Mouse (Mus musculus): ENCODE results near the gene Cyb5r3. TPM values are rescaled to one million over a fixed set of nuclear protein-coding genes. Genes with fewer than 3 reads are reported as not detected.

Gene Cyb5r3
- polyA plus RNA-seq, 1 experiment from 2014 or later = 122 TPM

DNA sequence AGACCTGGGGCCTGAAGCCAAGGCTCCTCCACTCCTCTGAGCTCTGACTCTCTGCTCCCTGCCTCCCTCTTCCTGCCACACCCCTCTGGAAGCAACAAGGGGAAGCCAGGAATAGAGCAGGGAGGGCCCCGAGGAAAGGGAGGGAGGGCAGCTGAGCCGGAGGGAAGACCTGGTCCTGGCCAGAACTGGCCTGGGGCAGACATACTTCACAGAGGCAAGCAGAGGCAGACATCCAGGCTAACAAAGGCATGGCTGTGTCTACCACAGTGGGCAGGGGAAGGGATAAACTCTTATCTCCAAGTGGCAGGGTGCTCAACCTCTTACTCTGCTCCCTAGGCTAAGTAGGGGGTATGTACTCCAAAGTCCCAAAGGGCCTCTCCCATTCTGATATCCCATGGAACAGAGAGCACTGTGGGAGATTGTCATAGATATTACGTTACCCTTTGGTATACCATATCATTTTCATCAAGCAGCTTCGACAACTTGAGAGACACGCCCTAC is 7.4 kb downstream of the Cyb5r3 start:
- 81% methylated on average over 5 of the region's 5 CpGs for WGBS
- no peaks in the 10 kb centered on the region for H3K9me3 ChIP-seq (ENCODE audit: control insufficient read depth, low read length)
- H3K36me3 ChIP-seq (ENCODE audit: control insufficient read depth, insufficient read depth, low read length) = peaks cover 18% of the 10 kb centered on the region
- no peak overlapping the region for H3K4me2 ChIP-seq (ENCODE audit: low read depth, low read length)
- no peaks in the 10 kb centered on the region for H3K27me3 ChIP-seq (ENCODE audit: control insufficient read depth, insufficient read depth, low read length)
- no peak overlapping the region for H3K9ac ChIP-seq (replicated peaks; ENCODE audit: low read depth, low read length)
- no peak overlapping the region for H3K27ac ChIP-seq (ENCODE audit: low read depth, low read length)
- no peaks in the 10 kb centered on the region; the same call in 1 of the 2 replicates for H3K4me1 ChIP-seq (ENCODE audit: control insufficient read depth, insufficient read depth, low read length)
- ATAC-seq (ENCODE audit: low read depth) = no peak
- no peak overlapping the region for H3K4me3 ChIP-seq (ENCODE audit: low read depth, low read length)

DNA sequence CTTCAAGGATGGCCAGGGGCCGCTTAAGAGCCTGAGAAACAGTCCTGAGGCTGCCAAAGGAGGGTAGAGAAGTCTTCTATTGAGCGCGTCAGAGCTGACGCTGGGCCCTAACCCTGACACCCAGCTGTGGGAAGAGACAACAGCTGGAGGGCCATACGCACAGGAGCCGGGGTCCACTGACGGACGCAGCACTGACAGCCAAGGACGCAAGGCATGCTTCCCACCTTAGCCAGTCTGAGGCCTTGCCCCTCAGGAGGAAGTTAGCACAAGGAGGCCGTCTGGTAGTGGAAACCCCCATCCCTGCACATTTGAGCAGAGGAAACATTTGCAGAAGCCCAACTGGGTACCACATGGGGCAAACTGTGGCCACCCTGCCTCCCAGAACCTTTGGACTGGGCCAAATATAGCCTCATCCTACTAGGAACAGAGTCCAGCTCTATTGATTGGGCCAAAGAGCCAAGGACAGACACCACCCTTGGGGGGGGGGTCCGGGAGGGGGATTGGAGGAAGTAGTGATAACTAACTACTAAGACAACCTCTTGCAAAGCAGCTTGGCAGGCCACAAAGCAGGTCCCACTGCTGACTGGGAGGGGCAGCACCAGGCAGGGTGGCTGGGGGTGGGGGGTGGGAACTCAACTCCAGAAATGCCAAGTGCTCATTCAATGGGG is 9.4 kb downstream of the Cyb5r3 start:
- 95% methylated on average over 11 of the region's 11 CpGs for WGBS
- H3K4me2 ChIP-seq (ENCODE audit: low read depth, low read length) = no peak overlapping the region
- no peak overlapping the region for H3K27ac ChIP-seq (ENCODE audit: low read depth, low read length)
- H3K4me1 ChIP-seq (ENCODE audit: control insufficient read depth, insufficient read depth, low read length) = no peaks in the 10 kb centered on the region
- H3K27me3 ChIP-seq (ENCODE audit: control insufficient read depth, insufficient read depth, low read length) = no peaks in the 10 kb centered on the region
- H3K9ac ChIP-seq (replicated peaks; ENCODE audit: low read depth, low read length) = no peak overlapping the region
- H3K36me3 ChIP-seq (ENCODE audit: control insufficient read depth, insufficient read depth, low read length) = peaks cover 31% of the 10 kb centered on the region
- H3K9me3 ChIP-seq (ENCODE audit: control insufficient read depth, low read length) = no peaks in the 10 kb centered on the region
- H3K4me3 ChIP-seq (ENCODE audit: low read depth, low read length) = no peak overlapping the region
- no peak for ATAC-seq (ENCODE audit: low read depth)

DNA sequence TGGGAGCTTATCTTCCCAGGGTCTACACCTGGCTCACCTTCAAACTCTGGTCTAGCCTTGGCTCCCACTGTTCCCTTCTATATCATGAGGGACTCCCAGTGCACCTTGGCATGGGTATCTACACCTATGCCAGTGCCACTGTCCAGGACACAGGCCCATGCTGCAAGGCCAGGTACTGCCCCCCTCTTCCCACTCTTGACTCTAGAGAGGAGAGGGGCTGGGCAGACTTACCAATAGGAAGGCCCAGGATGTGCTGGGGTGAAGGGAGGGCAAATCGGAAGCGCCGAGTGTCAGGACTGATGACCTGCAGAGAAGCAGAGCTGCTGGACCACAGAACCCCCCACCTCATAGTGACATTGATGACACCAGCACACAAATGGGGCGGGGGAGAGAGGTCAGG is 10.4 kb downstream of the Cyb5r3 start:
- H3K4me1 ChIP-seq (ENCODE audit: control insufficient read depth, insufficient read depth, low read length) = no peaks in the 10 kb centered on the region
- peaks cover 31% of the 10 kb centered on the region for H3K36me3 ChIP-seq (ENCODE audit: control insufficient read depth, insufficient read depth, low read length)

DNA sequence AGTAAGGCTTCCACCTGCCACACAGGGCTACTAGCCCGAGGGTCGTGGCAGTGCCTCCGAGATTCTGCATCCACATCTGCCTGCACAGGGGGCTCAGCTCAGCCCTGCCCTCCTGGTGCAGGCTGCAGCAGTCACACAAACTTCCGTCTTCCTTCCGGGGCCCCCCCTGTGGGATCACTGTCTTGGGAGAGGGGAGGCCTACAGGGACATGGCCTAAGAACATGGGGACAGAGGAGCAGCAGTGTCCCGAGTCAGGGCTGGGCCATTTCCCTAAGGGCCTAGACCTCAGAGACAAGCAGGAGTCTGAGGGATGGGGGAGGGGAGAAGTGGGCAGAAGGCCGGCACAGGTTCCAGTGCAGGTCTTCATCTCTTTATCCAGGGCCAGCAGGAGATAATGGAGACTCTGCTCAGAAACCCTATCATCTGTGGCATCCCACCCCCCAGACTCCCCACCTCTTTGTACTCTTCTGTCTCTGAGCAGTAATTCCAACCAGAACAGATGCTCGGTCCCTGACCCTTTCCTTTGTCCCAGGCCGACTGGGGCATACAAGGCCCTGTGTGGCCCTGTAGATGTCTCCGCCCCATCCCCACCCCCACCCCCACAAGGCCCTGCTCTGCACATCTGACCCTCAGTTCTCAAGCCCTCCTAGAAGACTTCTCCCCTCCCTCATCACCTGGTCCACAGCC is 11.2 kb downstream of the Cyb5r3 start:
- Histone ChIP-seq H3K4me3 (ENCODE audit: low read depth, low read length) (no peak overlapping the region), H3K9ac (replicated peaks; ENCODE audit: low read depth, low read length) (no peak overlapping the region), H3K9me3 (ENCODE audit: control insufficient read depth, low read length) (no peaks in the 10 kb centered on the region), H3K4me1 (ENCODE audit: control insufficient read depth, insufficient read depth, low read length) (no peaks in the 10 kb centered on the region), H3K36me3 (ENCODE audit: control insufficient read depth, insufficient read depth, low read length) (peaks cover 31% of the 10 kb centered on the region), H3K4me2 (ENCODE audit: low read depth, low read length) (no peak overlapping the region), H3K27ac (ENCODE audit: low read depth, low read length) (no peak overlapping the region), H3K27me3 (ENCODE audit: control insufficient read depth, insufficient read depth, low read length) (no peaks in the 10 kb centered on the region)
- no peak for ATAC-seq (ENCODE audit: low read depth)
- 23% methylated on average over 10 of the region's 10 CpGs for WGBS

More for the DNA sequence above, 10.4 kb downstream of the Cyb5r3 start:
- Histone ChIP-seq H3K9ac (replicated peaks; ENCODE audit: low read depth, low read length) (no peak overlapping the region), H3K27ac (ENCODE audit: low read depth, low read length) (no peak overlapping the region), H3K4me2 (ENCODE audit: low read depth, low read length) (no peak overlapping the region), H3K9me3 (ENCODE audit: control insufficient read depth, low read length) (no peaks in the 10 kb centered on the region), H3K4me3 (ENCODE audit: low read depth, low read length) (no peak overlapping the region), H3K27me3 (ENCODE audit: control insufficient read depth, insufficient read depth, low read length) (no peaks in the 10 kb centered on the region)
- no peak for ATAC-seq (ENCODE audit: low read depth)
- WGBS = 97% methylated on average over 4 of the region's 4 CpGs

DNA sequence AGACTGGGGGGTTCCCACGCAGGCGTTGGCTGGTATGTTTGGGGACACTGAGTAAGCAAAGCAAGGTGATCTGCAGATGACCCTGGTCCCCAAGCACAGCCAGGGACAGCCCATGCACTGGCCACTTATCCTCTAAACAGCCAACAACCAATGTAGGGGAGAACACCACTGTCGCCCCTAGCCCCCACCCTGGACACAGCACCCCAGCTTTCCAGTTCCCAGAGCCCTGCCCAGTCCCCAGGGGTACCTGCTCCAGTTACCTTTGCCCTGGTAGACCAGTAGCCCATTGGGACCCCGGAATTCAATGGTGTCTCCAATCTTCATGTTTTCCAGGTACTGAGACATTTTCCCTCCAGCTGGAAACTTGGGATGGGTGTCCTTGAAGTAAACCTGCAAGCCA is 11.8 kb downstream of the Cyb5r3 start:
- Histone ChIP-seq H3K27me3 (ENCODE audit: control insufficient read depth, insufficient read depth, low read length) (no peaks in the 10 kb centered on the region), H3K4me3 (ENCODE audit: low read depth, low read length) (no peak overlapping the region), H3K4me2 (ENCODE audit: low read depth, low read length) (no peak overlapping the region), H3K9me3 (ENCODE audit: control insufficient read depth, low read length) (no peaks in the 10 kb centered on the region), H3K9ac (replicated peaks; ENCODE audit: low read depth, low read length) (no peak overlapping the region), H3K27ac (ENCODE audit: low read depth, low read length) (no peak overlapping the region), H3K4me1 (ENCODE audit: control insufficient read depth, insufficient read depth, low read length) (no peaks in the 10 kb centered on the region), H3K36me3 (ENCODE audit: control insufficient read depth, insufficient read depth, low read length) (peaks cover 31% of the 10 kb centered on the region)
- ATAC-seq (ENCODE audit: low read depth) = no peak
- WGBS = 93% methylated on average over 4 of the region's 4 CpGs

DNA sequence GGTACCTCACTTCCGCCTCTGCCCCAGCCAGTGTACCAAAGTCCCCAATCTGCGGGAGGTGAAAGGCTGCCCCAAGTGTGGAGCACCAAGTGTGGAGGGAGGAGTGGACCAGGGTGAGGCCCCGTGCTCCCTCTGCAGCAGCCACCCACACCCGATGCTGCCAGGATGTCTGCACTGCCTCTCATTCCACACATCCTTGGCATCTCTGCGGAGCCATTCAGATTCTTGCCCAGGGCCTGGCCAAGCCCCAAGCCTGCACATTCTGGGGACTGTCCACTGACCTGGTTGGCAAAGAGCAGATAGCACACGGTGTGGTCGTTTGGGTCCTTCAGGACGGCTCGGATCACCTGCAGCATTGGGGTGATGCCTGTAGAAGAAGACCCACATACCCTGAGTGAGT is 12.6 kb downstream of the Cyb5r3 start:
- Histone ChIP-seq H3K9me3 (ENCODE audit: control insufficient read depth, low read length) (no peaks in the 10 kb centered on the region), H3K9ac (replicated peaks; ENCODE audit: low read depth, low read length) (no peak overlapping the region), H3K4me2 (ENCODE audit: low read depth, low read length) (no peak overlapping the region), H3K4me3 (ENCODE audit: low read depth, low read length) (no peak overlapping the region), H3K4me1 (ENCODE audit: control insufficient read depth, insufficient read depth, low read length) (no peaks in the 10 kb centered on the region), H3K27ac (ENCODE audit: low read depth, low read length) (no peak overlapping the region), H3K36me3 (ENCODE audit: control insufficient read depth, insufficient read depth, low read length) (peaks cover 31% of the 10 kb centered on the region), H3K27me3 (ENCODE audit: control insufficient read depth, insufficient read depth, low read length) (no peaks in the 10 kb centered on the region)
- WGBS = 94% methylated on average over 9 of the region's 9 CpGs
- no peak for ATAC-seq (ENCODE audit: low read depth)

DNA sequence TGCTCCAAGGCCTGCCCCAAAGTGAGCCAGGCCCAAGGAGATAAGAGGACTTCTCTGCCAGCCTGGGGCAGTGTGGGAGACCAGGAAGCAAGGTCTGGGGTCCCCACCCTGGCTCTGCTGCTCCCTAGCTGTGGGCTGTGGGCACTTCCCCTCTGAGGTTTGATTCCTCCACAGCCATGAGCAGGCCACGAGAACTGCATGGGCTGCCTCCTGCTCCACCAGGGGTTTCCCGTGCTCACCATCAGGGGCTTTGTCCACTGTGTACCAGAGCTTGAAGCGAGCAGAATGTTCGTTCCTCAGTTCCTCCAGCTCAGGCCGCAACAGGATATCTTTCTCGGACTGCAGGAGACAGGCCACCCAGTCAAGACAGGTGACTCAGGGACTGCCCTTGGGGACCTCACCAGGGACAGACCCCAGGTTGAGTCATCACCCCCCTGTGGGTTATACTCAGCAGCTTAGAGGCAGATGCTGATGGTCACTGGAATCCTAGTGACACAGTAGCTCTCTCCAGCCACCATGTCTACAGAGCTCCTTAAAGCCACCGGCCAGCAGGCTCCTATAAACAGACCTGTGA is 13.7 kb downstream of the Cyb5r3 start:
- peaks cover 31% of the 10 kb centered on the region for H3K36me3 ChIP-seq (ENCODE audit: control insufficient read depth, insufficient read depth, low read length)
- ATAC-seq (ENCODE audit: low read depth) = no peak

DNA sequence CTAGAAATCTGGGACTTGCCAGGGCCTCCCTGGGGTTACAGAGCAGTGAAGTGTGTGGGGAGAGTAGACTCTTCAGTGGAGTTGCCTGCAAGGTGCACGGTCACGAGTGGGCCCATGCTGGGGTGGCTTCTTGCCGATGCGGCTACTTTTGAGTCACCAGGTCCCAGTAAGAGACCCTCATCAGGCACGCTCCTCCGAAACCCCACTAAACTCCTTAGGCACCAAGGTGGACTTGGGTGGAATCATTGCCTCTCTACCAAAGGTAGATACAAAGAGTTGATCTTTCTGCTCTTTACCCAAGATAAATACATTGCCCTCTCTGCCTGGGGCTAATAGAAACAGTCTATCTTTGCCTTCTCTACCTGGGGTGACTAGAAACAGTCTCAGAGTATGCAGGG is 14.7 kb downstream of the Cyb5r3 start:
- no peak for ATAC-seq (ENCODE audit: low read depth)
- Histone ChIP-seq H3K27ac (ENCODE audit: low read depth, low read length) (no peak overlapping the region), H3K4me3 (ENCODE audit: low read depth, low read length) (no peak overlapping the region), H3K9ac (replicated peaks; ENCODE audit: low read depth, low read length) (no peak overlapping the region), H3K4me1 (ENCODE audit: control insufficient read depth, insufficient read depth, low read length) (no peaks in the 10 kb centered on the region), H3K27me3 (ENCODE audit: control insufficient read depth, insufficient read depth, low read length) (no peaks in the 10 kb centered on the region), H3K4me2 (ENCODE audit: low read depth, low read length) (no peak overlapping the region), H3K36me3 (ENCODE audit: control insufficient read depth, insufficient read depth, low read length) (peaks cover 29% of the 10 kb centered on the region), H3K9me3 (ENCODE audit: control insufficient read depth, low read length) (no peaks in the 10 kb centered on the region)
- WGBS = 95% methylated on average over 6 of the region's 6 CpGs

More for the DNA sequence above, 13.7 kb downstream of the Cyb5r3 start:
- no peaks in the 10 kb centered on the region for H3K27me3 ChIP-seq (ENCODE audit: control insufficient read depth, insufficient read depth, low read length)
- H3K27ac ChIP-seq (ENCODE audit: low read depth, low read length) = no peak overlapping the region
- no peak overlapping the region for H3K4me3 ChIP-seq (ENCODE audit: low read depth, low read length)
- no peaks in the 10 kb centered on the region for H3K4me1 ChIP-seq (ENCODE audit: control insufficient read depth, insufficient read depth, low read length)
- 93% methylated on average over 7 of the region's 7 CpGs for WGBS
- no peak overlapping the region for H3K9ac ChIP-seq (replicated peaks; ENCODE audit: low read depth, low read length)
- H3K4me2 ChIP-seq (ENCODE audit: low read depth, low read length) = no peak overlapping the region
- H3K9me3 ChIP-seq (ENCODE audit: control insufficient read depth, low read length) = no peaks in the 10 kb centered on the region
